Mouse (Mus musculus) G1E (cell line): Measurements from ENCODE around the gene Nudt2.

Experiments
- CTCF ChIP-seq: IDR thresholded peaks from 2 replicates; pipeline ENCODE4 v1.5.1; 2012; ENCODE audit warnings: low read depth, low read length, inconsistent platforms, mixed read lengths
- POLR2AphosphoS5 ChIP-seq: IDR thresholded peaks from 2 replicates; pipeline ENCODE4 v1.6.1; 2012; ENCODE audit warnings: low read depth, low read length, inconsistent platforms; ENCODE audit not compliant: insufficient replicate concordance

DNA sequence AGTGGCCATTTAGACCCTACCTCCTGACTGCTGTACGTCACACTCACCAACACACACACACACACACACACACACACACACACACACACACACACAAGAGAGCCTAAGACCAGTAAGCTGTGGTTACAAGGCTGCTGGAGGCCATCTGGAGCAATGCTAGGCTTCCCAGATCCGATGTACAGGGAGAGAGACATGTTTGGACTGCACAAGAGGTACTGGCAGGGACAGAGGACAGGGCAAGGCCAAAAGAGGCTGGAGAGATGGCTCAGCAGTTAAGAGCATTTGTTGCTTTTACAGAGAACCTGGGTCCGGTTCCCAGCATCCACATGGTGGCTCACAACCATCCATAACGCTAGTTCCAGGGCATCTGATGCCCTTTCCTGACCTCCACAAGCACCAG lies 30.1 kb downstream of the Nudt2 start:
- no peak for TF ChIP-seq CTCF
- no peak for TF ChIP-seq POLR2AphosphoS5
